Mouse (Mus musculus) lung, postnatal 0 days (tissue): ENCODE data around the gene Foxs1.

Experiments used
- CTCF ChIP-seq: IDR thresholded peaks from 2 replicates; pipeline ENCODE4 v1.5.1; 2016; ENCODE audit warnings: antibody characterized with exemption, mild to moderate bottlenecking
- EP300 ChIP-seq: IDR thresholded peaks from 2 replicates; pipeline ENCODE4 v1.6.1; 2016; ENCODE audit warnings: antibody characterized with exemption, mild to moderate bottlenecking, control low read depth

- TF ChIP-seq CTCF, result no peak
- TF ChIP-seq EP300, result no peak
These were observed 4.6 kb downstream of the Foxs1 start for GRCm38 (mm10) chr2:152928219-152928987.
